Mouse (Mus musculus): Measurements from ENCODE around the gene Kif17.

DNA sequence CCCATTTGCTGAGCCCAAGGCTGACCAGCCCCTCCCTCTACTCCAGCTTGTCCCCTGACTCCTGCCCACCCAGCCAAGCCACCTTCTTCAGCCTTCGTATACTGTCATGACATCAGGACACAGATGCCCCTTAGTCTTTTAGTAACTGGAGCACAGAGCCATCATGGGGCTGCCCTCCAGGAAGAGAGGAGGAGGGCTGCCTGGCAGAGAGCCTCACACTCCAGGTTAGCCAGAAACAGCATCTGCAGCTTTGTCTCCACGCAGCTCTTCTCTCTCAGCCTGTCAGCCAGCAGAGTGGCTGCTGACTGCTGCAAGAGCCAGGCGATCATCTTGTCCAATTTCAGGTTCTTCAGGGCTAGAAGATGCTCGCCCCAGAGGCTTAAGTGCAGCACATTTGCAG lies 63.6 kb downstream of the Kif17 start:
- TF ChIP-seq CHD2 (IDR thresholded peaks at IDR 0.05; ENCODE audit: low read depth, low read length): no peak
- no peak for TF ChIP-seq MAFK (IDR thresholded peaks at IDR 0.05; ENCODE audit: insufficient read depth, low read depth, low read length)
- no peak for TF ChIP-seq ZC3H11A (IDR thresholded peaks at IDR 0.05; ENCODE audit: borderline replicate concordance, low read depth, low read length)
- no peak for TF ChIP-seq ZNF384 (IDR thresholded peaks at IDR 0.05; ENCODE audit: low read depth, low read length)
- no peak for TF ChIP-seq HCFC1 (IDR thresholded peaks at IDR 0.05; ENCODE audit: borderline replicate concordance, insufficient read depth, low read length)
